Mouse (Mus musculus) forebrain, postnatal 0 days (tissue): ENCODE results near the gene Sobp. TPM values are rescaled to one million over a fixed set of nuclear protein-coding genes. Genes with fewer than 3 reads are reported as not detected.

Source experiments
- ATAC-seq: fragments of 200-750 bp; cut with Nextera tagmentation; 2 replicates; pipeline ENCODE4 v1.8.0; 2017; ENCODE audit warnings: mild to moderate bottlenecking, moderate library complexity
- DNase-seq: peaks from one replicate; pipeline ENCODE4 v3.0.0-alpha.2; 2015
- H3K27ac ChIP-seq: fragments of 300-500 bp; sonication (generic); 2 replicates; pipeline ENCODE4 v1.5.1; 2014; ENCODE audit warnings: low read depth, mild to moderate bottlenecking, antibody characterized with exemption, low read length, moderate library complexity, mixed read lengths
- H3K27me3 ChIP-seq: fragments of 300-500 bp; sonication (generic); 2 replicates; pipeline ENCODE4 v1.6.1; 2014; ENCODE audit warnings: mild to moderate bottlenecking, low read length, mixed read lengths; ENCODE audit not compliant: insufficient read depth
- H3K36me3 ChIP-seq: fragments of 300-500 bp; sonication (generic); 2 replicates; pipeline ENCODE4 v1.6.1; 2014; ENCODE audit warnings: mild to moderate bottlenecking, moderate library complexity; ENCODE audit not compliant: insufficient read depth
- H3K4me1 ChIP-seq: fragments of 300-500 bp; sonication (generic); 2 replicates; pipeline ENCODE4 v1.6.1; 2014; ENCODE audit warnings: antibody characterized with exemption; ENCODE audit not compliant: insufficient read depth
- H3K4me2 ChIP-seq: fragments of 300-500 bp; sonication (generic); 2 replicates; pipeline ENCODE4 v1.6.1; 2014; ENCODE audit warnings: low read depth, mild to moderate bottlenecking, moderate library complexity
- H3K4me3 ChIP-seq: fragments of 300-500 bp; sonication (generic); 2 replicates; pipeline ENCODE4 v1.5.1; 2014; ENCODE audit warnings: low read depth, low read length, mixed read lengths
- H3K9ac ChIP-seq: fragments of 300-500 bp; sonication (generic); 2 replicates; pipeline ENCODE4 v1.6.1; 2014; ENCODE audit warnings: mild to moderate bottlenecking
- H3K9me3 ChIP-seq: fragments of 300-500 bp; sonication (generic); 2 replicates; pipeline ENCODE4 v1.6.1; 2016; ENCODE audit warnings: low read length
- CTCF ChIP-seq: sonication (generic); IDR thresholded peaks from 2 replicates; pipeline ENCODE4 v1.5.1; 2016; ENCODE audit warnings: antibody characterized with exemption, control low read depth, low read depth
- WGBS: fragments of 180-500 bp; shearing (Covaris S2); extraction: QIAGEN DNeasy Blood & Tissue Kit; methylation state at CpG from one replicate; pipeline ENCODE4 v1.1.7; 2014; 5-methylcytosine and 5-hydroxymethylcytosine counted together
- polyA plus RNA-seq: library from polyadenylated mRNA; unstranded; fragments of >200 nt; fragmentation: Nextera tagmentation; extraction: Ambion mirVana; gene quantifications from 2 replicates; pipeline ENCODE4 v1.2.1, GENCODE M21; 2015
- total RNA-seq: library from RNA; depleted of rRNA; stranded (reverse); fragments of >200 nt; gene quantifications from 2 replicates; pipeline ENCODE4 v1.2.3, GENCODE M21; 2014

Sobp gene
- total and polyA plus RNA-seq, 2 experiments from 2014 or later = 19.9 to 38.3 TPM

DNA sequence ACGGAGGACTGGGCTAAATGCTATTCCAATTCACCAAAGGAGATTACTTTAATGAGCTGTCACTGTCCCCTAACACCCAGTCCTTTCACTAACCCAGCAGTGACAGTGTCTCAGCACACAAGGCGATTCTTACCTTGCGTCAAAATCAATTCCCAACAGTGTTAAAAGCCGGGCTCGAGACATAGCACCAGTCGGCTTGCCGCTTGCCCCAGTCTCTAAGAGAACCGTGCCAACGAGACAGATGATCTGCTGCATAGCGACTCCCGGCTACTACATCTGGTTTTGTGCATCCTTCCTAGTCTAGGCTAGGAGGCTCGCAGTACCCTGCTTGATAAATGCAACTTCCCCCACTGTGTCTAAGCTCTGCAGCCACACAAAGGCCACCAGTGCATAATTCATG is 12.0 kb downstream of the Sobp start:
- H3K27me3 ChIP-seq = no peaks in the 10 kb centered on the region
- H3K27ac ChIP-seq = no peak overlapping the region
- H3K4me1 ChIP-seq = no peaks in the 10 kb centered on the region; the same call in 1 of the 2 replicates
- 82% methylated on average over 12 of the region's 12 CpGs for WGBS
- no peak overlapping the region for H3K9ac ChIP-seq
- H3K9me3 ChIP-seq = no peaks in the 10 kb centered on the region
- H3K4me2 ChIP-seq = no peak overlapping the region
- DNase-seq (no peak), ATAC-seq (no peak)
- H3K4me3 ChIP-seq = no peak overlapping the region
- no peak for TF ChIP-seq CTCF
- peaks cover 12% of the 10 kb centered on the region; the same call in 1 of the 2 replicates for H3K36me3 ChIP-seq

DNA sequence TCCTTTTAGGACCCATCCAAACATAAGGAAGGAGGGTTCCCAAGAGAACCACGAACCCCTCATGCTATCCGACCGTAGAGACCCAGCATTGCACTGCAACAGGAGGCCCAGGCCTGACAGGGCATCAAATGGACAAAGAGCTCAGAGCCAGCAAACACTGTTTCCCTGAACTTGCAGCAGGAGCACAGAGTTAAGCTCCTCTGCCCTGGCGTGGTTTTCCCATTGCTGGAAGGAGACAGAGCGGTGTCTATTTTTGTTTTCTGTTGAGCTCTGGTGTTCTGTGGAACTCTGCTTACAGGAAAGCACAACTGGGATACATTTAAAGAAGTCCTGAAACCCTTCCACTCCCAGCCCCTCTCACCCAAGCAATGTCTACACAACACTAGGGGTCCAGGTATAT is 15.0 kb downstream of the Sobp start:
- Histone ChIP-seq H3K27ac (no peak overlapping the region), H3K9me3 (no peaks in the 10 kb centered on the region), H3K4me2 (no peak overlapping the region), H3K4me3 (no peak overlapping the region), H3K4me1 (peaks cover 8% of the 10 kb centered on the region), H3K9ac (no peak overlapping the region), H3K27me3 (no peaks in the 10 kb centered on the region), H3K36me3 (peaks cover 18% of the 10 kb centered on the region)
- no peak for ATAC-seq
- WGBS = 83% methylated on average over 5 of the region's 5 CpGs
- no peak for TF ChIP-seq CTCF
- DNase-seq = no peak

DNA sequence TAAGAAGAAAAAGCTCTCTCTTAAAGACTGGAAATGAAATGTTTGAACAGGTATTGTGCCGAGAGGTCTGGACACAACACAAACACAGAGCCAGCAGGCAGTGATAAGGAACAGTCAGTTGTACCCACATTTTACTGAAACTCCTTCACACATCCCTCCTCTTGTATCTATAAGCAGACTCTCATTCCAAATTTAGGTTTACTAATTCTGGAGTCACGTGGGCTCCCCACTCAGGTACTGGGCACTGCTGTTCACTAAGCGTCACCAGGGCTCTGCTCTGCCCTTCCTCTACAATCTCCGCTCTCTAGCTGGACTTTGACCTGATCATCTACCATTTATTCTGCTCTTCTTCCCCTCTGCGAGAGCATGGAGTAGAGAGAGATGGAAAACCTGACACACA is 15.4 kb downstream of the Sobp start:
- no peaks in the 10 kb centered on the region for H3K9me3 ChIP-seq
- H3K27ac ChIP-seq = no peak overlapping the region
- H3K36me3 ChIP-seq = peaks cover 18% of the 10 kb centered on the region
- no peak for TF ChIP-seq CTCF
- DNase-seq (no peak), ATAC-seq (no peak)
- no peak overlapping the region for H3K4me2 ChIP-seq
- H3K4me3 ChIP-seq = no peak overlapping the region
- peaks cover 8% of the 10 kb centered on the region for H3K4me1 ChIP-seq
- no peaks in the 10 kb centered on the region for H3K27me3 ChIP-seq
- H3K9ac ChIP-seq = no peak overlapping the region
- WGBS = 87% methylated on average over 5 of the region's 5 CpGs

DNA sequence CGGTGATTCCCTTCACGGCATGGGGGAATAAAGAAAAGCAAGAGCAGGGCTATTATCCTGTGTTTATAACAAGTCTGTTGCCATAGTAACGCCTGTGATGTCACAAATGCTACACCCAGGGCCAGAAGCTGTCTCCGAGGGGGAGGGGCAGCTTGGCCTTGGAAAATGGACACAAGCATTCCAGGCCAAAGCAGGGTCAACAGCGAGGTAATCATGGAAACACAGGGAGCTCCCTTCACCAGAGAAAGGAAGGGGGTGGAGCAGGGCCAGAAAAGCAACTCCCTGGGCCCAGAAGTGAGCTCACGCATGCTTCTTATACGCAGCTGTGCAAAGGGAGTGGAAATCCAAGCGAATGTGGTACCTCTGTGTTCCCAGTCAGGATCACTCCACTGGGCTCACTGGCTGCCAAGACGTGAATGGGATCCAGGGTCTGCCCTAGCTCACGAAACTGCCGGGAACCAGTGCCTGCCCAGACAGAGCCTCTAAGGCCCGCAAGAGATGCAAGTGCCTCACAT is 19.2 kb downstream of the Sobp start:
- H3K9me3 ChIP-seq = no peaks in the 10 kb centered on the region
- DNase-seq (peak; percentile 79), ATAC-seq (peak; percentile 86)
- H3K4me3 ChIP-seq = no peak overlapping the region
- H3K36me3 ChIP-seq = peaks cover 20% of the 10 kb centered on the region
- no peaks in the 10 kb centered on the region for H3K27me3 ChIP-seq
- peak overlapping the region; percentile 17; the same call in 1 of the 2 replicates for H3K4me2 ChIP-seq
- 8% methylated on average over 12 of the region's 12 CpGs for WGBS
- H3K4me1 ChIP-seq = peaks cover 8% of the 10 kb centered on the region
- no peak for TF ChIP-seq CTCF
- peak overlapping the region; percentile 6; the same call in 1 of the 2 replicates for H3K9ac ChIP-seq
- peak overlapping the region; percentile 62 for H3K27ac ChIP-seq

DNA sequence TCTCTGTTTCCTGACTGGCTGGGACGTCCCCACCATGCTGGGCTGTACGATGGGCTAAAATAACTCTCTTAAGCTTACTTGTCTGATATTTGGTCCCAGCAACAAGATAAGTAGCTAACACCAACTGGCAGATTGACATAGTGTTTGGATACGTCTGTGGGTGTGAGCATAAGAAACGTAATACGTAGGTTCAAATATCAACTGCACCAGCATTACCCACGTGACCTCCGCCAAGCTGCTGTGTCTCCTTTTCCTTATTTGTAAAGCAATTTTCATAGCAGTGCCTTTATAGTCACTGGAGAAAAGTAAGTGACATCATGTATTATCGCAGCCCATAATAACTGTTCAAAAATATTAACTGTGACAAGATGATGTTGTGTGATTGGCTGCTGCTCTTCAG is 21.7 kb downstream of the Sobp start:
- no peak for TF ChIP-seq CTCF
- Histone ChIP-seq H3K4me2 (no peak overlapping the region), H3K27ac (no peak overlapping the region), H3K27me3 (no peaks in the 10 kb centered on the region), H3K4me1 (peaks cover 8% of the 10 kb centered on the region), H3K36me3 (peaks cover 10% of the 10 kb centered on the region), H3K9me3 (no peaks in the 10 kb centered on the region), H3K9ac (no peak overlapping the region), H3K4me3 (no peak overlapping the region)
- DNase-seq = no peak
- WGBS = 86% methylated on average over 8 of the region's 8 CpGs
- no peak for ATAC-seq

DNA sequence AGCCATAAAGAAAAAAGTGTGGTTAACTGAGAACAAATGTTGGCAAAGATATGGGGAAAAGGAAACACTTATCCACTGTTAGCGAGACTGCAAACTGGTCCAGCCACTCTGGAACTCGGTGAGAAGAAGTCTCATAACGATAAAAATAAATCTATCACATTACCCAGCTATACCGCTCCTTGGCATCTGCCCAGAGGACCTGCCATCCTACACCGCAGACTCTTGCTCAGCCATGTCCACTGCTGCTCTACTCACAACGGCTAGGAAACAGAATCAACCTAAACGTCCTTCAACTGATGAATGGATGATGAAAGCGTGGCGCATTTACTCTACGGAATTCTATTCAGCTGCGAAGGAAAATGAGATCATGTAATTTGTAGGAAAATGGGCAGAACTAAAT is 25.9 kb downstream of the Sobp start:
- no peak for TF ChIP-seq CTCF
- ATAC-seq (no peak), DNase-seq (no peak)
- Histone ChIP-seq H3K27ac (no peak overlapping the region), H3K9ac (no peak overlapping the region), H3K27me3 (no peaks in the 10 kb centered on the region), H3K4me1 (no peaks in the 10 kb centered on the region), H3K4me2 (no peak overlapping the region), H3K4me3 (no peak overlapping the region), H3K9me3 (no peaks in the 10 kb centered on the region), H3K36me3 (peaks cover 5% of the 10 kb centered on the region; the same call in 1 of the 2 replicates)
- WGBS = 81% methylated on average over 11 of the region's 11 CpGs

DNA sequence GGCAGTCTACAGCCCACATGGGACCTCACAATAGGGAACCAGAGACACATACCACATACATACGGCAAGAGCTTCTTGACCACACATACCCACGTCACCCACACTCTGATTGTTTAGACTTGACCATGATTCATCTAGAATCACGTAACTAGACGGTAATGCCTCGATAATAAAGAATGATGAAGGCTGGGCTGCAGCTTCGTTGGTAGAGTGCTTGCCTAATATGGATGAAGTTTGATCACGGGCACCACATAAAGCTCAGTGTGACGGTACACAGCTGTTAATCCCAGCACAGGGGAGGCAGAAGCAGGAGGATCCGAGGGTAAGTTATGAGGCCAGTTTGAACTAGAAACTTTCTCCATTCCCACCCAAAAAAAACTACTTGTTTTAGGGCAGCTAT is 31.2 kb downstream of the Sobp start:
- no peaks in the 10 kb centered on the region for H3K9me3 ChIP-seq
- no peak for ATAC-seq
- H3K4me2 ChIP-seq = no peak overlapping the region
- WGBS = 94% methylated on average over 9 of the region's 9 CpGs
- H3K9ac ChIP-seq = no peak overlapping the region
- DNase-seq = no peak
- H3K4me3 ChIP-seq = no peak overlapping the region
- TF ChIP-seq CTCF = no peak
- no peaks in the 10 kb centered on the region for H3K27me3 ChIP-seq
- no peaks in the 10 kb centered on the region for H3K4me1 ChIP-seq
- H3K36me3 ChIP-seq = peaks cover 6% of the 10 kb centered on the region
- H3K27ac ChIP-seq = no peak overlapping the region
